Mouse (Mus musculus): Measurements from ENCODE around the gene Tnk1.

Tnk1 gene

DNA sequence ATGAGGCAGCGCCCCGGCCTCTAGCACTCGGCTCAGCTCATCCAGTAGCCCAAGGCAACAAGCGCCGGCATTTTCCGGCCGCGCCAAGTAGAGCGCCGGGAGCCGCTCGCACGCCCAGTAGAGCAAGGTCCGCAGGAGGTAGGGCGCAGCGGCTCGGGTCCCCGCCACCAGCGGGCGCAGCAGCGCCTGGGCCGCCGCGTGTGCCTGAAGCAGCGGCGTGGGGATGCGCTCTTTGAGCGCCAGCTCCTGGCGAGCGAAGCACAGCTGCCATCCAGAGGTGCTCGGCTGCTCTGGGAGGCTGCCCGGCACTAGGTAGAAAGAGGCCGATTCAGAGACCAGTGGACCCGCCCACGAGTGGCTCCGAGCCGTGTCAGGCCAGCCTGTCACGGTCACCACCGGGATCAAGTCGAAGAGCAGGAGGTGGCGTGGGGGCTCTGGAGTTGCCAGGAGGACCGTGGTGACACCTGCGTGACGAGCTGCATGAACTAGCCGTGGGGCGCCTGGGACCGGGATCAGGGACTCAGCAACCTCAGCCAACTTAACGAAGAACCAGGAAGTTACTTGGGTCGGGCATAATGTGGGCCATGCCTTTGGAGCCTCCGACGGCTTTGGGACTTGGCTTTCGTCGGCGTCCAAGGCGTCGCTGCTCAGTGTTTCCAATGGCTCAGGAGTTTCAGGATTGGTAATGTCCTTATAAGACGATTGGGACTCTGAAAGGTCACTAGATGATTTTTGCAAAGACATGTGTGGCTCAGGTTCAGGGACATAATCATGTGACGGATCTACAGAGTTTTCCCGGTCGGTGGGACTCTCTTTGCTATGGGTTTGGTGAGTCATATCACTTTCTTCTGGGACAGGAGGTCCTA is 54.5 kb downstream of the Tnk1 start:
- in situ Hi-C loops (cut with MboI, MseI) = loop anchor here (5.0 kb wide), 1 partner anchor 73 kb away; the partner anchor contains the start of gene Tmem95

GRCm38 (mm10) chr11:69803328-69803727 is 55.2 kb downstream of the Tnk1 start:
- in situ Hi-C loops (cut with MboI, MseI) = loop anchor here (5.0 kb wide), 1 partner anchor 74 kb away; the partner anchor contains the start of gene Tmem95

DNA sequence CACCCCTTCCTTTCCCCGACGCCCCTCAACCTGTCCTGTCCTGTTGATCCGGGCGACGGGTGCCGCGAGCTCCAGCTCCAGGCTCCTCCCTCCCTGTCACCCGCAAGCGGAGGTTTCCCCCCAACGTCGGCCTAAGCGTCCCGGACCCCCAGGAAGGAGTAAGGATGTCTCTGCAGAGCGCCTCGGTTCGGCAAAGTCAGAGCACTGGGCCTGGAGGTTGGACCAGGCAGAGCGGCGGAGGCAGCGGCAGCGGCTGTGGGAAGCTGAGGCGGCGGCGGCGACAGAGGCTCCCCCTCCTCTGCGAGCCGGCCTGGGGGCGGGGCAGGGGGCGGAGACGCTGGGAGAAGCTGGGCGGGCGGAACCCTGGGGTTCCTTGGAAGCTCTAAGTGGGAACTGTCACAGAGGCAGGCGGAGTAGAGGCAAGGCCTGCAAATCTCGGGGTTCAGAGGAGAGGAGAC is 55.9 kb downstream of the Tnk1 start:
- in situ Hi-C loops (cut with MboI, MseI) = loop anchor here (5.0 kb wide), 1 partner anchor 75 kb away; the partner anchor contains the start of gene Tmem95

DNA sequence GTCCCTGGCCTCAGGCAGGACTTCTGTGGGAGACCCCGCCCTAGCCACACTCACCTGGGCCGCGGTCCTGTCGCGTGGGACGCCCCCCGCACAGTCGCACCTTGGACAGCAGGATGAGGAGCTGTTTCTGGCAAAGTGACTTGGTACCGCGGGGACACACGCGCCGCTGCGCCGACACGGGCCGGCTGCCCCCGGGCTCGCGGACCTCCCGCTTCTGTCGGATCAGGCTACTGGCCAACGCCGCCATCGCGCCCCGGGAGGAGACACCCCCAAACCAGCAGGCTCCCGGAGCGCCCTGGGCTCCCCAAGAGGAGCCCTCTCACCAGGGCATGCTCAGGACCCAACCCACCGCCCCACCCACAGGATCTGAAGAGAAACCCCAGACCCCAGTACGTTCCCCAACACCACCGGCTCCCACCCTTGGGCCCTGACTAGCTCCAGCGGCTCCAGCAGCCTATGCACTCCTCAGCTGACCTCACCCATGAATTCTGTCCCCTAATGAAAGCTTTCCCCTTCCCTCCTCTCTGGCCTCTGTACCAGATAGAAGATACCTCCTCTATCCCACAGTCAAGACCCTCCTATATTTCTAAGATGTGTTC is 57.1 kb downstream of the Tnk1 start, which contains the start of gene Fgf11:
Gene Fgf11 (minus strand): TSS at position 479 of the 599 bp plus-strand sequence.
- in situ Hi-C loops (cut with MboI, MseI) = loop anchor here (5.0 kb wide), 1 partner anchor 76 kb away; the partner anchor contains the start of gene Tmem95
